Mouse (Mus musculus) bone marrow, adult 2 months (tissue): ENCODE results near the gene Rhag. TPM values are rescaled to one million over a fixed set of nuclear protein-coding genes. Genes with fewer than 3 reads are reported as not detected.

Experiments
- H3K27ac ChIP-seq: fragments of 200-500 bp; 2 replicates; pipeline ENCODE4 v1.5.1; 2012; ENCODE audit warnings: low read depth, mild to moderate bottlenecking, control low read depth, inconsistent platforms, low read length; ENCODE audit not compliant: control insufficient read depth, poor library complexity, insufficient read depth
- H3K4me1 ChIP-seq: fragments of 200-500 bp; 2 replicates; pipeline ENCODE4 v1.6.1; 2011; ENCODE audit warnings: low read length; ENCODE audit not compliant: control insufficient read depth, insufficient read depth
- H3K4me3 ChIP-seq: fragments of 200-500 bp; replicated peaks from 2 replicates; pipeline ENCODE3; 2011; ENCODE audit warnings: mild to moderate bottlenecking, low read depth, low read length, control low read depth; ENCODE audit not compliant: control insufficient read depth
- CTCF ChIP-seq: fragments of 200-500 bp; IDR thresholded peaks from 2 replicates; pipeline ENCODE4 v1.5.1; 2011; ENCODE audit warnings: low read length, control low read depth; ENCODE audit not compliant: control insufficient read depth, insufficient read depth
- POLR2A ChIP-seq: fragments of 200-500 bp; IDR thresholded peaks from 2 replicates; pipeline ENCODE4 v1.6.1; 2011; ENCODE audit warnings: low read depth, mild to moderate bottlenecking, control low read depth, low read length, borderline replicate concordance; ENCODE audit not compliant: control insufficient read depth
- WGBS: fragments of 180-500 bp; shearing (Covaris S2); methylation state at CpG from one replicate; pipeline ENCODE4 v1.1.7; 2018; 5-methylcytosine and 5-hydroxymethylcytosine counted together
- polyA plus RNA-seq: library from polyadenylated mRNA; stranded (reverse); fragments of >200 nt; gene quantifications from 2 replicates; pipeline ENCODE4 v1.2.4, GENCODE M21; 2011; ENCODE audit warnings: low replicate concordance; ENCODE audit not compliant: missing spikeins, insufficient read depth, insufficient read length

The Rhag gene
- polyA plus RNA-seq, 1 experiment: 37.6 TPM

- WGBS: under 1% methylated on average over 40 of the region's 40 CpGs
- peak within 1 kb of the TSS; percentile 17; the same call in 1 of the 2 replicates for H3K27ac ChIP-seq
- H3K4me1 ChIP-seq: no peaks in the 10 kb centered on the region
Observed at GRCm38 (mm10) chr17:40879924-40880691, 69.2 kb downstream of the Rhag start, which contains the start of gene 9130008F23Rik. TSS of gene 9130008F23Rik (minus strand) at chr17:40880559.

GRCm38 (mm10) chr17:40882172-40882571, 71.2 kb downstream of the Rhag start:
- TF ChIP-seq CTCF (no peak), POLR2A (no peak)
- Histone ChIP-seq H3K27ac (no peak overlapping the region), H3K4me3 (no peak overlapping the region), H3K4me1 (no peaks in the 10 kb centered on the region)
- WGBS: 76% methylated on average over 6 of the region's 6 CpGs

More at GRCm38 (mm10) chr17:40879924-40880691, 69.2 kb downstream of the Rhag start, which contains the start of gene 9130008F23Rik:
- no peak; the same call in 1 of the 2 replicates for TF ChIP-seq POLR2A
- TF ChIP-seq CTCF: no peak
- peak within 1 kb of the TSS; percentile 97 for H3K4me3 ChIP-seq

- TF ChIP-seq POLR2A: no peak
- TF ChIP-seq CTCF: no peak
- H3K4me1 ChIP-seq: no peaks in the 10 kb centered on the region
- no peak overlapping the region for H3K4me3 ChIP-seq
- WGBS: 81% methylated on average over 4 of the region's 4 CpGs
- no peak overlapping the region for H3K27ac ChIP-seq
Observed at GRCm38 (mm10) chr17:40885155-40885554, 74.2 kb downstream of the Rhag start.

- TF ChIP-seq POLR2A: no peak
- no peak for TF ChIP-seq CTCF
- no peak overlapping the region for H3K27ac ChIP-seq
- WGBS: 63% methylated on average over 4 of the region's 4 CpGs
- no peak overlapping the region for H3K4me3 ChIP-seq
- no peaks in the 10 kb centered on the region for H3K4me1 ChIP-seq
Observed at GRCm38 (mm10) chr17:40887849-40888536, 77.1 kb downstream of the Rhag start.

Other genes with a start within 250 kb of the Rhag start
- not detected in 2 replicates for gene Esp6, start 249.6 kb upstream of the Rhag start, polyA plus RNA-seq
- not detected in 2 replicates for gene Esp4, start 212.5 kb upstream of the Rhag start, polyA plus RNA-seq
- not detected in 2 replicates for gene Esp3, start 179.1 kb upstream of the Rhag start, polyA plus RNA-seq
- gene Esp1, start 84.0 kb upstream of the Rhag start, polyA plus RNA-seq: not detected in 2 replicates
- gene Crisp2, start 4.1 kb upstream of the Rhag start, polyA plus RNA-seq: 3.0 TPM in 1 of 2 replicates, not detected in the other
- gene 9130008F23Rik, start 69.4 kb downstream of the Rhag start, polyA plus RNA-seq: 0.45 and 2.0 TPM in 2 replicates
- not detected in 2 replicates for gene Glyatl3, start 103.2 kb downstream of the Rhag start, polyA plus RNA-seq
- 5.0 and 7.1 TPM in 2 replicates for gene Mut, start 123.6 kb downstream of the Rhag start, polyA plus RNA-seq
- gene Cenpq, start 123.9 kb downstream of the Rhag start, polyA plus RNA-seq: 11.2 and 18.4 TPM in 2 replicates